Mouse (Mus musculus) liver, postnatal 0 days (tissue): ENCODE data around the gene Pjvk.

Experiments used
- CTCF ChIP-seq: sonication (generic); IDR thresholded peaks from 2 replicates; pipeline ENCODE4 v1.5.1; 2016; ENCODE audit warnings: antibody characterized with exemption, low read depth
- EP300 ChIP-seq: IDR thresholded peaks from 2 replicates; pipeline ENCODE4 v1.6.1; 2016; ENCODE audit warnings: antibody characterized with exemption, low read depth, mild to moderate bottlenecking

- no peak for TF ChIP-seq EP300
- TF ChIP-seq CTCF: no peak
Measured at GRCm38 (mm10) chr2:76702188-76702587, 53.9 kb downstream of the Pjvk start.
